Mouse (Mus musculus): ENCODE results near the gene Eddm3b. TPM values are rescaled to one million over a fixed set of nuclear protein-coding genes. Genes with fewer than 3 reads are reported as not detected.
A peak's percentile ranks its signal among the peaks of the same experiment; 100 is the strongest.

The Eddm3b gene
- 2.0 and 2.1 TPM in 2 replicates for polyA plus RNA-seq (2015; fragmentation: Nextera tagmentation; extraction: Ambion mirVana)

- ATAC-seq (replicated peaks; ENCODE audit: low FRiP score): peak; percentile 81
- WGBS: 23% methylated on average over 12 of the region's 12 CpGs
- H3K4me2 ChIP-seq: peak within 1 kb of the TSS; percentile 38
Observed at GRCm38 (mm10) chr14:51113916-51114560, at the start of gene Eddm3b. Gene Eddm3b (plus strand): TSS chr14:51114426.

GRCm38 (mm10) chr14:51068956-51069355 is 45.3 kb upstream of the Eddm3b start:
- Histone ChIP-seq H3K9ac (no peak overlapping the region), H3K4me1 (peaks cover 12% of the 10 kb centered on the region; the same call in 1 of the 2 replicates), H3K36me3 (no peaks in the 10 kb centered on the region), H3K27me3 (0 out of 2 replicates have a peak, but pooled peaks cover 3% of the 10 kb centered on the region), H3K27ac (no peak overlapping the region), H3K4me3 (replicated peaks) (no peak overlapping the region), H3K9me3 (replicated peaks) (no peaks in the 10 kb centered on the region), H3K4me2 (no peak overlapping the region)
- 51% methylated on average over 5 of the region's 5 CpGs for WGBS
- no peak for ATAC-seq (replicated peaks; ENCODE audit: low FRiP score)

More at GRCm38 (mm10) chr14:51113916-51114560, at the start of gene Eddm3b:
- Histone ChIP-seq H3K4me3 (replicated peaks) (no peak within 1 kb of the TSS), H3K4me1 (peaks cover 8% of the 10 kb centered on the region), H3K27me3 (no peaks in the 10 kb centered on the region), H3K9ac (no peak within 1 kb of the TSS), H3K27ac (peak within 1 kb of the TSS; percentile 45), H3K36me3 (no peaks in the 10 kb centered on the region), H3K9me3 (replicated peaks) (0 out of 2 replicates have a peak, but pooled peaks cover 4% of the 10 kb centered on the region)

- Histone ChIP-seq H3K4me1 (peaks cover 12% of the 10 kb centered on the region; the same call in 1 of the 2 replicates), H3K4me2 (no peak overlapping the region), H3K4me3 (replicated peaks) (no peak overlapping the region), H3K9me3 (replicated peaks) (no peaks in the 10 kb centered on the region), H3K9ac (no peak overlapping the region), H3K36me3 (no peaks in the 10 kb centered on the region), H3K27me3 (0 out of 2 replicates have a peak, but pooled peaks cover 3% of the 10 kb centered on the region), H3K27ac (no peak overlapping the region)
- ATAC-seq (replicated peaks; ENCODE audit: low FRiP score): no peak
- WGBS: 95% methylated on average over 2 of the region's 2 CpGs
Observed at GRCm38 (mm10) chr14:51069617-51070016, 44.6 kb upstream of the Eddm3b start.

- whole genome bisulfite sequencing: 89% methylated on average over 3 of the region's 3 CpGs
Observed at GRCm38 (mm10) chr14:51074335-51074734, 39.9 kb upstream of the Eddm3b start, which contains the start of gene Olfr750. Gene Olfr750 (minus strand): TSS chr14:51074435.

GRCm38 (mm10) chr14:51079180-51079579 is 35.0 kb upstream of the Eddm3b start:
- ATAC-seq (replicated peaks; ENCODE audit: low FRiP score): no peak
- 91% methylated on average over 1 of the region's 1 CpGs for WGBS

More at GRCm38 (mm10) chr14:51074335-51074734, 39.9 kb upstream of the Eddm3b start, which contains the start of gene Olfr750:
- Histone ChIP-seq H3K9ac (no peak within 1 kb of the TSS), H3K4me3 (replicated peaks) (no peak within 1 kb of the TSS), H3K27me3 (0 out of 2 replicates have a peak, but pooled peaks cover 7% of the 10 kb centered on the region), H3K4me1 (no peaks in the 10 kb centered on the region), H3K4me2 (no peak within 1 kb of the TSS), H3K9me3 (replicated peaks) (no peaks in the 10 kb centered on the region), H3K36me3 (no peaks in the 10 kb centered on the region), H3K27ac (no peak within 1 kb of the TSS)
- ATAC-seq (replicated peaks; ENCODE audit: low FRiP score): no peak

GRCm38 (mm10) chr14:51081035-51081434 is 33.2 kb upstream of the Eddm3b start:
- no peak overlapping the region for H3K27ac ChIP-seq
- H3K9ac ChIP-seq: no peak overlapping the region
- peaks cover 13% of the 10 kb centered on the region for H3K4me1 ChIP-seq
- H3K4me2 ChIP-seq: no peak overlapping the region
- H3K4me3 ChIP-seq (replicated peaks): no peak overlapping the region
- no peak for ATAC-seq (replicated peaks; ENCODE audit: low FRiP score)
- WGBS: 81% methylated on average over 2 of the region's 2 CpGs
- H3K9me3 ChIP-seq (replicated peaks): no peaks in the 10 kb centered on the region
- H3K36me3 ChIP-seq: no peaks in the 10 kb centered on the region
- peaks cover 11% of the 10 kb centered on the region for H3K27me3 ChIP-seq

More at GRCm38 (mm10) chr14:51079180-51079579, 35.0 kb upstream of the Eddm3b start:
- Histone ChIP-seq H3K36me3 (no peaks in the 10 kb centered on the region), H3K4me2 (no peak overlapping the region), H3K9ac (no peak overlapping the region), H3K4me3 (replicated peaks) (no peak overlapping the region), H3K4me1 (peaks cover 11% of the 10 kb centered on the region), H3K27me3 (peaks cover 11% of the 10 kb centered on the region), H3K9me3 (replicated peaks) (no peaks in the 10 kb centered on the region), H3K27ac (no peak overlapping the region)

GRCm38 (mm10) chr14:51082599-51083581 is 31.3 kb upstream of the Eddm3b start:
- Histone ChIP-seq H3K4me2 (peak overlapping the region; percentile 87), H3K27me3 (peaks cover 11% of the 10 kb centered on the region), H3K36me3 (no peaks in the 10 kb centered on the region), H3K27ac (no peak overlapping the region), H3K9me3 (replicated peaks) (no peaks in the 10 kb centered on the region), H3K4me3 (replicated peaks) (peak overlapping the region; percentile 61), H3K4me1 (peaks cover 16% of the 10 kb centered on the region), H3K9ac (peak overlapping the region; percentile 55)
- peak; percentile 80 for ATAC-seq (replicated peaks; ENCODE audit: low FRiP score)
- WGBS: 3% methylated on average over 40 of the region's 40 CpGs

GRCm38 (mm10) chr14:51083805-51084204 is 30.4 kb upstream of the Eddm3b start:
- no peak for ATAC-seq (replicated peaks; ENCODE audit: low FRiP score)
- Histone ChIP-seq H3K4me3 (replicated peaks) (peak overlapping the region; percentile 61), H3K9me3 (replicated peaks) (no peaks in the 10 kb centered on the region), H3K4me1 (peaks cover 20% of the 10 kb centered on the region), H3K36me3 (no peaks in the 10 kb centered on the region), H3K9ac (no peak overlapping the region), H3K27ac (no peak overlapping the region), H3K4me2 (peak overlapping the region; percentile 87), H3K27me3 (peaks cover 8% of the 10 kb centered on the region)
- 16% methylated on average over 7 of the region's 7 CpGs for WGBS

- Histone ChIP-seq H3K9me3 (replicated peaks) (no peaks in the 10 kb centered on the region), H3K36me3 (no peaks in the 10 kb centered on the region), H3K4me2 (no peak overlapping the region), H3K27ac (no peak overlapping the region), H3K4me1 (peaks cover 20% of the 10 kb centered on the region), H3K27me3 (peaks cover 5% of the 10 kb centered on the region), H3K4me3 (replicated peaks) (no peak overlapping the region), H3K9ac (no peak overlapping the region)
- ATAC-seq (replicated peaks; ENCODE audit: low FRiP score): no peak
- 76% methylated on average over 2 of the region's 2 CpGs for WGBS
Observed at GRCm38 (mm10) chr14:51085086-51085485, 29.1 kb upstream of the Eddm3b start.

GRCm38 (mm10) chr14:51085911-51086310 is 28.3 kb upstream of the Eddm3b start:
- H3K4me2 ChIP-seq: no peak overlapping the region
- H3K27me3 ChIP-seq: peaks cover 5% of the 10 kb centered on the region; the same call in 1 of the 2 replicates
- H3K9me3 ChIP-seq (replicated peaks): no peaks in the 10 kb centered on the region
- H3K4me1 ChIP-seq: peaks cover 20% of the 10 kb centered on the region
- no peaks in the 10 kb centered on the region for H3K36me3 ChIP-seq
- H3K4me3 ChIP-seq (replicated peaks): no peak overlapping the region
- no peak overlapping the region for H3K27ac ChIP-seq
- H3K9ac ChIP-seq: no peak overlapping the region
- ATAC-seq (replicated peaks; ENCODE audit: low FRiP score): no peak
- 85% methylated on average over 4 of the region's 4 CpGs for WGBS

- ATAC-seq (replicated peaks; ENCODE audit: low FRiP score): no peak
- no peaks in the 10 kb centered on the region for H3K9me3 ChIP-seq (replicated peaks)
Observed at GRCm38 (mm10) chr14:51087762-51088161, 26.5 kb upstream of the Eddm3b start.

More at GRCm38 (mm10) chr14:51087762-51088161, 26.5 kb upstream of the Eddm3b start:
- H3K36me3 ChIP-seq: no peaks in the 10 kb centered on the region
- 12% methylated on average over 9 of the region's 9 CpGs for WGBS
- peak overlapping the region; percentile 84 for H3K4me2 ChIP-seq
- no peak overlapping the region for H3K9ac ChIP-seq
- no peak overlapping the region for H3K27ac ChIP-seq
- H3K4me1 ChIP-seq: peaks cover 26% of the 10 kb centered on the region
- peaks cover 5% of the 10 kb centered on the region; the same call in 1 of the 2 replicates for H3K27me3 ChIP-seq
- peak overlapping the region; percentile 65 for H3K4me3 ChIP-seq (replicated peaks)
